Mouse (Mus musculus) liver, embryonic 14.5 days (tissue): ENCODE measurements around the gene Tubb1.

Source experiments
- CTCF ChIP-seq: IDR thresholded peaks from 2 replicates; pipeline ENCODE4 v1.5.1; 2016; ENCODE audit warnings: antibody characterized with exemption, low read depth, control low read depth
- EP300 ChIP-seq: IDR thresholded peaks from 2 replicates; pipeline ENCODE4 v1.6.1; 2016; ENCODE audit warnings: antibody characterized with exemption, low read depth

DNA sequence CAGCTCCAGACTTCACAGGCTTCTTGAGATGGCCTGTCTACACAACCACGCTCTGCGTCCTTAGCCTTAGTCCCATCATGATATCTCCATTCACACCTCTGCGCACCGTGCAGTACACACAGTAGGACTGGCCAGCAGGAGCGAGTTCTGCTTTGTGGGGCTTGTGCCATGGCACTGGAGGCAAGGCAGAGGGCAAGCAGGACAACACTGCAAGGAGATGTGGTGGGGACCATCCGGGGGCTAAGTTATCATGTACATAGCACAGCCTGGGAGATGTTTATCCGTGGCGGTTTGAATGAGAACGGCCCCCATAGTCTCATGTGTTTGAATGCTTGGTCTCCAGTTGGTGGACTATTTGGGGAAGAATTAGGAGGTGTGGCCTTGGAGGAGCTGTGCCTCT lies 15.6 kb upstream of the Tubb1 start:
- TF ChIP-seq CTCF (no peak), EP300 (no peak)
